Mouse (Mus musculus): ENCODE measurements at regions not wholly inside any gene's neighbourhood (a gene's known extent, or its start where the extent isn't known, plus 50 kb on each side); places are given as distances from the start of the nearest gene placed in this dataset.
"Not testable (repeated sequence)": the region's sequence is repeated elsewhere in the genome, so short reads cannot be mapped to it uniquely, and the experiment has no call there.

DNA sequence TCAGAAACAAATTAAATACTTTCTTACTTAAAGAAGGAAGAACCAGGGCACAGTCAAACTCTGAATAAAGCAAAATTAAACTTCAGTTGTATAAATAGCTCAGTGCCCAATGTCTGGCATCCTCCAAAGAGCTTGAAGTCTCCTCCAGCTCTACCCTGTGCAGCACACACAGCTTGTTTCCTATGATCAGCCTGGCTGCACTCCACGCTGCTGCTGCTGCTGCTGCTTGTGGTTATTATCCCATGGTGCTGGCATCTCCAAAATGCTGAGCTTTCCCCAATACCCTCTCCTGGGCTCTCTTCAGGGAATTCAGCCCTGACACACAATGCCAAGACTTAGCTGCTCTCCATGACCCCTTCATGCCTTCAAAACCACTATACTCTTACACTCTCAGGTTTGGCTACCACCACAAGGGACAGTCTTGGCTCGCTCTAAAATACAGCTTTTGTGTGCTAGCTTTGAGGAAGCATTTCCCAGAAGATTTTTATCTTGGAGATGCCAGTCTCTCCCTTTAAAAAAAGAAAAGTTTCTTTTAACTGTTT is 121.0 kb downstream of the Rab10 start:
- H3K27me3 ChIP-seq (ENCODE audit: control insufficient read depth, insufficient read depth, low read length); H3K79me2 ChIP-seq (replicated peaks; ENCODE audit: control insufficient read depth, insufficient read depth, low read length); H3K36me3 ChIP-seq (ENCODE audit: control insufficient read depth, insufficient read depth, low read length); H3K4me3 ChIP-seq; intact Hi-C loops (cut with DNase I); H3K27ac ChIP-seq; DNase-seq; H3K9ac ChIP-seq (ENCODE audit: low read depth, low read length); H3K4me1 ChIP-seq (ENCODE audit: control insufficient read depth, insufficient read depth, low read length): not testable (repeated sequence)
- 46% methylated on average over 2 of the region's 2 CpGs for WGBS

- H3K27me3 ChIP-seq (ENCODE audit: control insufficient read depth, insufficient read depth, low read length), result no peaks in the 10 kb centered on the region
- TF ChIP-seq CTCF (IDR thresholded peaks at IDR 0.05) (no peak), EP300 (IDR thresholded peaks at IDR 0.05; ENCODE audit: insufficient read depth, low read depth, low read length) (no peak), POLR2A (IDR thresholded peaks at IDR 0.05; ENCODE audit: insufficient read depth, low read depth, low read length) (no peak)
- no peak overlapping the region for H3K4me3 ChIP-seq
- H3K9ac ChIP-seq (ENCODE audit: low read depth, low read length), result no peak overlapping the region
- no peak for DNase-seq
- no peaks in the 10 kb centered on the region for H3K79me2 ChIP-seq (replicated peaks; ENCODE audit: control insufficient read depth, insufficient read depth, low read length)
- no peak overlapping the region for H3K27ac ChIP-seq
- H3K36me3 ChIP-seq (ENCODE audit: control insufficient read depth, insufficient read depth, low read length), result no peaks in the 10 kb centered on the region
- intact Hi-C loops (cut with DNase I), result no loop called here
- H3K4me1 ChIP-seq (ENCODE audit: control insufficient read depth, insufficient read depth, low read length), result no peaks in the 10 kb centered on the region
Measured at GRCm38 (mm10) chr12:3188137-3188536, 121.6 kb downstream of the Rab10 start.

GRCm38 (mm10) chr12:3173325-3173724 is 136.4 kb downstream of the Rab10 start:
- Histone ChIP-seq H3K79me2 (replicated peaks; ENCODE audit: control insufficient read depth, insufficient read depth, low read length) (no peaks in the 10 kb centered on the region), H3K9ac (ENCODE audit: low read depth, low read length) (no peak overlapping the region), H3K4me3 (no peak overlapping the region), H3K4me1 (ENCODE audit: control insufficient read depth, insufficient read depth, low read length) (no peaks in the 10 kb centered on the region), H3K27me3 (ENCODE audit: control insufficient read depth, insufficient read depth, low read length) (no peaks in the 10 kb centered on the region), H3K36me3 (ENCODE audit: control insufficient read depth, insufficient read depth, low read length) (no peaks in the 10 kb centered on the region), H3K27ac (no peak overlapping the region)
- 48% methylated on average over 2 of the region's 2 CpGs for WGBS
- intact Hi-C loops (cut with DNase I), result no loop called here
- TF ChIP-seq POLR2A (IDR thresholded peaks at IDR 0.05; ENCODE audit: insufficient read depth, low read depth, low read length) (no peak), EP300 (IDR thresholded peaks at IDR 0.05; ENCODE audit: insufficient read depth, low read depth, low read length) (no peak), CTCF (IDR thresholded peaks at IDR 0.05) (no peak)
- DNase-seq, result no peak

- H3K27ac ChIP-seq; H3K36me3 ChIP-seq (ENCODE audit: control insufficient read depth, insufficient read depth, low read length); DNase-seq; intact Hi-C loops (cut with DNase I); H3K4me3 ChIP-seq; H3K9ac ChIP-seq (ENCODE audit: low read depth, low read length); H3K79me2 ChIP-seq (replicated peaks; ENCODE audit: control insufficient read depth, insufficient read depth, low read length); H3K4me1 ChIP-seq (ENCODE audit: control insufficient read depth, insufficient read depth, low read length); H3K27me3 ChIP-seq (ENCODE audit: control insufficient read depth, insufficient read depth, low read length): not testable (repeated sequence)
- WGBS, result 55% methylated on average over 8 of the region's 8 CpGs
Measured at GRCm38 (mm10) chr12:3169705-3170287, 140.0 kb downstream of the Rab10 start.

DNA sequence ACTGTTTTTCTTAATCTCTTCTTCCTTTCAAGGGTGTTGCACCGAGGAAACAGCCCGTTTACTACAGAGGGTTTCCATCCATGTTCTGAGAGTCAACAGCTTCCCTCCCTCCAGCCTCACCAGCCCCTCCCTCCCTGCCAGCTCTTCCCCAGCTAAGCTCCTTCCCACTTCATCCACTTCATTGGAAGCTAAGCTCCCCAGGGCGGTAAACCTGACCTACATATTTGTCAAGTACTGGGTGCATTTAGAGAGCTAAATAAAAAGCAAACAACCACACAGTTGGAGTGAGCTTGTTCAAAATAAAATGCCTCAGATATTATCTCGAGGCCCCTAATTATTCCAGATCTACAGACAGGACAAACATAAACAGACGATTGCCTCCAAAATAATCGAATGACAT is 148.1 kb downstream of the Rab10 start:
- H3K4me3 ChIP-seq; H3K27me3 ChIP-seq (ENCODE audit: control insufficient read depth, insufficient read depth, low read length); H3K27ac ChIP-seq; H3K9ac ChIP-seq (ENCODE audit: low read depth, low read length); DNase-seq; H3K79me2 ChIP-seq (replicated peaks; ENCODE audit: control insufficient read depth, insufficient read depth, low read length); intact Hi-C loops (cut with DNase I); H3K36me3 ChIP-seq (ENCODE audit: control insufficient read depth, insufficient read depth, low read length); H3K4me1 ChIP-seq (ENCODE audit: control insufficient read depth, insufficient read depth, low read length): not testable (repeated sequence)
- 69% methylated on average over 6 of the region's 6 CpGs for WGBS

GRCm38 (mm10) chr12:3158771-3159170 is 151.0 kb downstream of the Rab10 start:
- H3K79me2 ChIP-seq (replicated peaks; ENCODE audit: control insufficient read depth, insufficient read depth, low read length); DNase-seq; H3K27me3 ChIP-seq (ENCODE audit: control insufficient read depth, insufficient read depth, low read length); H3K9ac ChIP-seq (ENCODE audit: low read depth, low read length); H3K4me1 ChIP-seq (ENCODE audit: control insufficient read depth, insufficient read depth, low read length); H3K36me3 ChIP-seq (ENCODE audit: control insufficient read depth, insufficient read depth, low read length); H3K27ac ChIP-seq; H3K4me3 ChIP-seq; intact Hi-C loops (cut with DNase I): not testable (repeated sequence)
- 32% methylated on average over 2 of the region's 2 CpGs for WGBS

DNA sequence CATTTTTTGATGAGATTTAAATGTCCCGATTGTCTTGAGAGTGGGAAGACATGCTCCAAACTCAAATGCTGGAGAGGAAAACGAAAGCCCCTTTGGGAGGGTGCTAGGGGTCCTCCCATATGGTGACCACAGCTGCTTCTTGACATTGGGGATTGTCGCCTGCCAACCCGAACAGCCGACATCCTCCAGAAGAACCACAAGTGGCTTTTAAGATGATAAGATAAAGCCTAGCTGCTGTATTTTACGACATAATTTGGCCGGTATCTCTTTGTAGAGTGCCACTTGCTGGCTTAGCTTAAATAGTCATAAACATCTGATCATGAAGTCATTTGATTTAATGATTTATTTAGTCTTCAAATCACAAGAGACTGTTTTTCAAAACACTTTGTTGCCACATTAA is 156.1 kb downstream of the Rab10 start:
- H3K27me3 ChIP-seq (ENCODE audit: control insufficient read depth, insufficient read depth, low read length); H3K4me3 ChIP-seq; H3K79me2 ChIP-seq (replicated peaks; ENCODE audit: control insufficient read depth, insufficient read depth, low read length); H3K9ac ChIP-seq (ENCODE audit: low read depth, low read length); DNase-seq; H3K4me1 ChIP-seq (ENCODE audit: control insufficient read depth, insufficient read depth, low read length); intact Hi-C loops (cut with DNase I); H3K27ac ChIP-seq; H3K36me3 ChIP-seq (ENCODE audit: control insufficient read depth, insufficient read depth, low read length): not testable (repeated sequence)
- WGBS, result 38% methylated on average over 7 of the region's 7 CpGs

DNA sequence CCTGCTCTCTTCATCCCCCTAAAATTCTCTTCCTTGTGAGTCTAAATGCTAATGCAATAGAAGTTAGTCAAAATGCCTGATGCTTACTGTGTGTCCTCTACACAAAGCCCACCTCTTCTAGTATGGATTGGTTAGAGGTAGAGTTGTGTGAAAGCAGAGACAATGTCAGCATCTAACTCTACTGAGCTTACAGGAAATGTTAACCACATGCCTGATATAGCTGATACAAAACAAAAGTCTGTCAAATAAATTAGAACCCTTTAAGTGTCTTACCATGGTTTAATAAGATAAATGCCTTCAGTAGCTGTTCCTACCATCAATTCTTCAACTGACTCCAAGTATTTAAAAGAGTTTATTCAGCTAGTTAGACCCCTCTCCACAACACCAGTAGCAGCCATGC is 177.2 kb downstream of the Rab10 start:
- H3K27ac ChIP-seq; H3K36me3 ChIP-seq (ENCODE audit: control insufficient read depth, insufficient read depth, low read length); DNase-seq; H3K27me3 ChIP-seq (ENCODE audit: control insufficient read depth, insufficient read depth, low read length); H3K4me3 ChIP-seq; H3K9ac ChIP-seq (ENCODE audit: low read depth, low read length); H3K4me1 ChIP-seq (ENCODE audit: control insufficient read depth, insufficient read depth, low read length); intact Hi-C loops (cut with DNase I); H3K79me2 ChIP-seq (replicated peaks; ENCODE audit: control insufficient read depth, insufficient read depth, low read length): not testable (repeated sequence)

DNA sequence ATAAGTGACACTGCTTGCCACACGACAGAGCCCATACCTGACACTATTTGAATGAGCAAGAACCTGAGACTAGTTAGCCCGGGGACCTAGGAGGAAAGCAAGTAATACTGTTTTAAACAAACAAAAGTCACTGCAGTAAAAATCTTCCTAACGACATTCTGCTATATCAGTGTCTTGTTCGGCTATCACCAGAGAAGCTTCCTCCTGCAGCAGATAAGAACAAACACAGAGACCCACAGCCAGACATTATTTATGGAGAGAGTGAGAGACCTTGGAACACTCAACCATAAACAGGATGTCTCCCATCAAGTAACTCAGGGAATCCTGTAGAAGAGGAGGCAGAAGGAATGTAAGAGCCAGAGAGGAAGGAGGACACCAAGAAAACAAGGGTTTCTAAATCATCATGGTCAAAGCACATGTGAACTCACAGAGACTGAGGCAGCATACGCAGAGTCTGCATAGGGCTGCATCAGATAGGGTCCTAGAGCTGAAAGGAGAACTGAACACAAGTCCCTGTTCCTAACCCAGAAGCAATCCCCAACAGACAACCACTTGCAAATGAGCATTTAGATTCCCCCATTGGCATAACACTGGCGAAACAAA is 178.5 kb downstream of the Rab10 start:
- H3K27me3 ChIP-seq (ENCODE audit: control insufficient read depth, insufficient read depth, low read length); H3K4me3 ChIP-seq; DNase-seq; H3K9ac ChIP-seq (ENCODE audit: low read depth, low read length); intact Hi-C loops (cut with DNase I); H3K4me1 ChIP-seq (ENCODE audit: control insufficient read depth, insufficient read depth, low read length); H3K79me2 ChIP-seq (replicated peaks; ENCODE audit: control insufficient read depth, insufficient read depth, low read length); H3K36me3 ChIP-seq (ENCODE audit: control insufficient read depth, insufficient read depth, low read length); H3K27ac ChIP-seq: not testable (repeated sequence)
- WGBS, result 51% methylated on average over 6 of the region's 6 CpGs
